Mouse (Mus musculus) testis, adult 2 months (tissue): ENCODE results near the gene Trp53bp1. TPM values are rescaled to one million over a fixed set of nuclear protein-coding genes. Genes with fewer than 3 reads are reported as not detected.
A peak's percentile ranks its signal among the peaks of the same experiment; 100 is the strongest.

ENCODE experiments used
- H3K27ac ChIP-seq: fragments of 200-500 bp; 2 replicates; pipeline ENCODE4 v1.5.1; 2012; ENCODE audit warnings: low read depth, low read length; ENCODE audit not compliant: control insufficient read depth, insufficient read depth
- H3K27me3 ChIP-seq: fragments of 200-500 bp; 2 replicates; pipeline ENCODE4 v1.6.1; 2012; ENCODE audit warnings: mild to moderate bottlenecking, low read length, moderate library complexity; ENCODE audit not compliant: control insufficient read depth, insufficient read depth
- H3K36me3 ChIP-seq: fragments of 200-500 bp; 2 replicates; pipeline ENCODE4 v1.6.1; 2012; ENCODE audit warnings: mild to moderate bottlenecking, low read length; ENCODE audit not compliant: control insufficient read depth, insufficient read depth
- H3K4me1 ChIP-seq: fragments of 200-500 bp; 2 replicates; pipeline ENCODE4 v1.6.1; 2012; ENCODE audit warnings: low read length; ENCODE audit not compliant: control insufficient read depth, insufficient read depth
- H3K4me3 ChIP-seq: fragments of 200-500 bp; 2 replicates; pipeline ENCODE4 v1.5.1; 2012; ENCODE audit warnings: low read depth, mild to moderate bottlenecking, low read length, moderate library complexity, mixed read lengths; ENCODE audit not compliant: control insufficient read depth
- CTCF ChIP-seq: fragments of 200-500 bp; IDR thresholded peaks from 2 replicates; pipeline ENCODE4 v1.5.1; 2012; ENCODE audit warnings: low read depth, mild to moderate bottlenecking, inconsistent platforms, low read length, moderate library complexity; ENCODE audit not compliant: control insufficient read depth, insufficient read depth, insufficient replicate concordance
- POLR2A ChIP-seq: fragments of 200-500 bp; IDR thresholded peaks from 2 replicates; pipeline ENCODE4 v1.6.1; 2012; ENCODE audit warnings: low read depth, mild to moderate bottlenecking, inconsistent platforms, low read length, moderate library complexity; ENCODE audit not compliant: control insufficient read depth
- polyA plus RNA-seq: library from polyadenylated mRNA; depleted of rRNA; stranded (reverse); fragments of >200 nt; gene quantifications from 2 replicates; pipeline ENCODE4 v1.2.3, GENCODE M21; 2012

Gene Trp53bp1
- polyA plus RNA-seq, 1 experiment: 58.2 TPM

- Histone ChIP-seq H3K36me3 (no peaks in the 10 kb centered on the region), H3K4me3 (peak within 1 kb of the TSS; percentile 93), H3K27ac (peak within 1 kb of the TSS; percentile 90), H3K27me3 (no peaks in the 10 kb centered on the region), H3K4me1 (peaks cover 6% of the 10 kb centered on the region)
- TF ChIP-seq CTCF (no peak), POLR2A (peak; percentile 53; the same call in 1 of the 2 replicates)
Measured at GRCm38 (mm10) chr2:121288901-121289729, 17.9 kb upstream of the Trp53bp1 start, which contains the start of gene Map1a. Map1a (plus strand) TSS chr2:121289600.

DNA sequence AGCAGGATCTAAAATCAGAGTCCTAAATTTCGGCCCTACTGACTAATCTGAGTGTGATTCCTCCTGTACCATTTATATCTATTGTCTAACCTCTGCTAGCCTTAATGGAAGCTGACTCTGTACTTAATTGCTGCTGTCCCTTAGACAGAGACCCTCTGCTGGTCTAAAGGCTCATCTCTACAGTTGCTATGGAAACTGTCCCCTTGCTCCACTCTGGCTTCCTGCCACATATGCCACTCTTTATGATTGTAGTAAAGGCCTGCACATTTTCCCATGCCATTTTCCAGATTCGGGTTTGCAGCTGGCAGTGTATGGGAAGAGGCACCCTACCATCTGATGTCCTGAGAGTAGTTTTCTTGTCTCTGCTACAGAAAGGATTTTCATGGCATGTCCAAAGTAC lies 16.6 kb upstream of the Trp53bp1 start:
- H3K27ac ChIP-seq: no peak overlapping the region

GRCm38 (mm10) chr2:121271928-121272516 lies 815 bp upstream of the Trp53bp1 start:
- 0 out of 2 replicates have a peak, but pooled peaks cover 1% of the 10 kb centered on the region for H3K36me3 ChIP-seq
- H3K4me3 ChIP-seq: peak overlapping the region; percentile 90
- no peaks in the 10 kb centered on the region for H3K4me1 ChIP-seq
- no peaks in the 10 kb centered on the region for H3K27me3 ChIP-seq
- H3K27ac ChIP-seq: peak overlapping the region; percentile 90
- TF ChIP-seq POLR2A (no peak), CTCF (no peak)

More for the DNA sequence above, 16.6 kb upstream of the Trp53bp1 start:
- Histone ChIP-seq H3K4me1 (peaks cover 6% of the 10 kb centered on the region), H3K4me3 (no peak overlapping the region), H3K27me3 (no peaks in the 10 kb centered on the region), H3K36me3 (no peaks in the 10 kb centered on the region)
- TF ChIP-seq POLR2A: no peak
- TF ChIP-seq CTCF: no peak

DNA sequence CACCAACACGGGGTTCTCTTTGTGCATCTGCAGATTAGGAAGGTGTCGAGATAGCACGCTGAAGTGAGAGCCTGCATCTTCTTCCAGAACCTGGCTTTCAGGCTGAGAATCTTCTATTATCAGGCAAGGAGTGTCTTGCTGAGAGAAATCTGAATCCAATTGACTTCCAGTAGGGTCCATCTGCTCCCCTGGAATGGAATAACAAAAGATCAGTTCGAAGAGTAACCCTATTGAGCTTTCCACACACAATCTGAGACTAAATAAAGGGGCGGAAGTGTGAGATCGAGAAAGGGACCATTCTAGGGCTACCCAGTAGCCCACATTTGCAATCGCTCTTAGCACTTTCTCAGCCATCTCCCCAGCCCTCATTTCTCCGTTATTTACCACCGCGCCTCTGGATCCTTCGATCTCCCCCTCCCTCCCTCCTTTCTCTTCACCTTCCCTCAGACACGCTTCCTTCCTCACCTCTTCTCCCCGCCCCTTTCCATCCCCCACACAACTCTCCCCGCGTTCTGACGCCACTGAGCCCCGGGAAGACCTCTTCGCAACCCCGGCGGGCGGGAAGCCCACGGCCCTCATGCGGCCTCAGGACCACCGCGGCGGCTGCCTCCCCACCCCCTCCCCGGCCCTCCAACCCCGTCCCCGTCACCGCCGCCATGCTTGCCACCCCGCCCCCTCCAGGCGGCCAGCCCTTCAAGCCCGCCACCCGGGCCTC lies 529 bp downstream of the Trp53bp1 start:
- H3K27me3 ChIP-seq: no peaks in the 10 kb centered on the region
- peak overlapping the region; percentile 90 for H3K4me3 ChIP-seq
- peak overlapping the region; percentile 79 for H3K27ac ChIP-seq
- TF ChIP-seq CTCF (no peak), POLR2A (no peak)
- no peaks in the 10 kb centered on the region for H3K4me1 ChIP-seq
- 0 out of 2 replicates have a peak, but pooled peaks cover 1% of the 10 kb centered on the region for H3K36me3 ChIP-seq

DNA sequence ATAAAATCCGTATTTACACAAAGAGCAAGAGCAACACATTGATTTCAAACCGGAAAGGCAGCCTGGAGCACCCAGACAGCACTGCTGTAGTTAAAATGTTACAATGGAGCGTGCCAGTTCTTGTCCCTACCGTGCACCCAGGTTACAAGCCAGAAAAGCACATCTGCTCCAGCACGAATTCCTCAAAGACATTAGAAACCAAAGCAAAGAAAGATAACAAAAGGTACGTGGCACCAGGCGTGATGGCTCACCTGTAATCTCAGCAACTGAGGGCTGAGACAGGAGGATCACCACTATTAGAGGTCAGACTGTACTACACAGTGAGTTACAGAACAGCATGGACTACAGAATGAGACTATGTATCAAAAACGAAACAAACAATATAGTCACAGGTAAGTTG lies 2.8 kb downstream of the Trp53bp1 start:
- Histone ChIP-seq H3K27me3 (no peaks in the 10 kb centered on the region), H3K27ac (no peak overlapping the region), H3K4me3 (no peak overlapping the region), H3K4me1 (no peaks in the 10 kb centered on the region), H3K36me3 (0 out of 2 replicates have a peak, but pooled peaks cover 1% of the 10 kb centered on the region)
- TF ChIP-seq CTCF (no peak), POLR2A (no peak)

GRCm38 (mm10) chr2:121249758-121250157 lies 21.4 kb downstream of the Trp53bp1 start:
- Histone ChIP-seq H3K27me3 (no peaks in the 10 kb centered on the region), H3K4me1 (no peaks in the 10 kb centered on the region), H3K36me3 (peaks cover 7% of the 10 kb centered on the region; the same call in 1 of the 2 replicates), H3K4me3 (no peak overlapping the region), H3K27ac (no peak overlapping the region)
- TF ChIP-seq POLR2A: no peak
- no peak for TF ChIP-seq CTCF

GRCm38 (mm10) chr2:121244099-121244498 lies 27.1 kb downstream of the Trp53bp1 start:
- H3K4me3 ChIP-seq: no peak overlapping the region
- TF ChIP-seq POLR2A (no peak), CTCF (no peak)
- H3K27ac ChIP-seq: no peak overlapping the region
- H3K27me3 ChIP-seq: no peaks in the 10 kb centered on the region
- no peaks in the 10 kb centered on the region for H3K4me1 ChIP-seq
- peaks cover 4% of the 10 kb centered on the region for H3K36me3 ChIP-seq
